Mouse (Mus musculus) retina, adult 2 months (tissue): ENCODE results near the gene Vmn1r130.
"Not testable (repeated sequence)": the region's sequence is repeated elsewhere in the genome, so short reads cannot be mapped to it uniquely, and the experiment has no call there.

Experiments
- DNase-seq: peaks from one replicate; pipeline ENCODE4 v3.0.0-alpha.2; 2012; ENCODE audit warnings: low read depth, low spot score

Vmn1r130 gene

DNA sequence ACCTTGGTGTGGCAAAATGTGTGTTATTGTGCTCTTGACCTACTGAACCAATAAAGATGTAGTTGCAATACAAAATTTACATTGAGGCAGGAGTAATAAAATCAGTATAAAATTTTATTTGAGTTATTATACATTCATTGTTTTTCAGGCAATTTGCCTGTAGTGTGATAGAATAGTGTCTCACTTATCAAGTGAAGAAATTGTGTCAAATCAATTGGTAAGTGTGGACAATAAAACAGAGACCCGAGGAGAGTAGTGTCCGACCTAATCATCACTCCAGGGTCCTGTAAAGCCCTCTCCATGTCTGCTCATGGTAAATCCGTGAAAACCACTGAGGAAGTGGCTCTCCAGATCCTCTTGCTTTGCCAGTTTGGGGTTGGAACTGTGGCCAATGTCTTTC lies at the start of gene Vmn1r130:
TSS of gene Vmn1r130 (plus strand) at position 301 of the 400 bp plus-strand sequence.
- DNase-seq, result not testable (repeated sequence)

DNA sequence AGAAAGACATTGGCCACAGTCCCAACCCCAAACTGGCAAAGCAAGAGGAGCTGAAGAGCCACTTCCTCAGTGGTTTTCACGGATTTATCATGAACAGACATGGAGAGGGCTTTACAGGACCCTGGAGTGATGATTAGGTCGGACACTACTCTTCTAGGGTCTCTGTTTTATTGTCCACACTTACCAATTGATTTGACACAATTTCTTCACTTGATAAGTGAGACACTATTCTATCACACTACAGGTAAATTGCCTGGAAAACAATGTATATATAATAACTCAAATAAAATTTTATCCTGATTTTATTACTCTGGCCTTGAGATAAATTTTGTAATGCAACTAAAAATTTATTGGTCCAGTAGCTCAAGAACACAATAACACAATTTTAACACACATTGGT lies 34.4 kb downstream of the Vmn1r130 start, which contains the start of gene Vmn1r131:
TSS of gene Vmn1r131 (minus strand) at position 101 of the 400 bp plus-strand sequence.
- DNase-seq, result not testable (repeated sequence)
